Mouse (Mus musculus) megakaryocyte, embryonic 14.5 days (primary cell): ENCODE data around the gene Rnf113a2.

Experiments
- FLI1 ChIP-seq: IDR thresholded peaks from 2 replicates; pipeline ENCODE4 v1.6.1; 2012; ENCODE audit warnings: low read length, inconsistent platforms, mixed read lengths
- GATA1 ChIP-seq: IDR thresholded peaks from 3 replicates; pipeline ENCODE4 v1.6.1; 2012; ENCODE audit warnings: mixed read lengths, low read length, inconsistent platforms, borderline replicate concordance

DNA sequence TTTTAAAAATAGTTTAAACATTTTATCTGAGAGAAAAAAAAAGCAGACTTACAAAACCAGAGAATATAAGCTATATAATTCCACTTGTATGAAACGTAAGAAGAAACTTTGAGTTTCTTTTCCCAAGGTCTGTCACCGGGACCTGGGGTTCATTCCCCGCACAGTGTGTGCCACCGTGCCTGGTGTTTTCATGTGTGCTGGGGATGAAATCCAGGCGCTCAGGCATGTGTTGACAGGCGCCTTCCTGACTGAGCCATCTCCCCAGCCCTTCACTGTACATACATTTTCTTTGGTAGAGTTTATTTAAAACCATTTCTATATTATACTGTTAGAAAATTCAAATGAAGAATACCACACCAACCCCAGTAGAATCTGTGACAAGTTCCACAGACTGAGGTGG, 26.7 kb upstream of the Rnf113a2 start:
- TF ChIP-seq GATA1 (no peak), FLI1 (no peak)
